Mouse (Mus musculus) brain, embryonic 14.5 days (tissue): ENCODE data around the gene Ahnak.

Experiments used
- CTCF ChIP-seq: fragments of 200-500 bp; IDR thresholded peaks from 2 replicates; pipeline ENCODE4 v1.5.1; 2012; ENCODE audit warnings: inconsistent platforms, mild to moderate bottlenecking, moderate library complexity, borderline replicate concordance; ENCODE audit not compliant: insufficient read depth, insufficient read length; ENCODE audit errors: extremely low read depth
- POLR2A ChIP-seq: fragments of 200-500 bp; IDR thresholded peaks from 2 replicates; pipeline ENCODE4 v1.6.1; 2012; ENCODE audit warnings: mild to moderate bottlenecking, inconsistent platforms, borderline replicate concordance; ENCODE audit not compliant: poor library complexity, insufficient read depth, insufficient read length, severe bottlenecking; ENCODE audit errors: extremely low read depth

GRCm38 (mm10) chr19:8990432-8991102 lies 1.5 kb downstream of the Ahnak start:
- TF ChIP-seq POLR2A, result no peak
- TF ChIP-seq CTCF, result no peak
